ENCODE assay signal across 27 mouse cellular contexts in the genomic region with DNA sequence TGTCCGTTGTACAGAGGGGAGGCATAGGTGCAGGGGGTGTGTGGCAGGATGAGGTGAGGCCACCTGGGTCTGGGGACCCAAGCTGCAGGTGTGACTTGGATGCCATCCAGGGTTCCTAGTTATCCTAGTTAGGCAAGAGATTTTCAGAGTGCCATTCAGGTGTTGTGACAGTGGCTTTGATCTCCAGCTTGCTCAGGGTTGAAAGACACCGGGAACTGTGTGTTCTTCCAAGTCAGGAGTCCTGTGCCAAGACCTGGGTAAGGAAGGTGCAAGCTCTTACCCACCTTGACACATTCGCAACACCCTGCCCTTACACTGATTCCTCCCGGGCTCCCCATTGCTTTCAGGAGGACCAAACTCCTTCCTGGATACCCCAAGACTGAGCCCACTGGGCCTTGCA. TPM values are rescaled to one million over a fixed set of nuclear protein-coding genes. Genes with fewer than 3 reads are reported as not detected.
DNase-seq lines count a peak whose midpoint lies in the region; ATAC-seq lines count a peak whose summit lies in the region.
"Had no signal": no experiment of that assay in that cellular context is flagged by ENCODE, and none has a peak within 500 bp of the region (broad histone marks: within the 10 kb centered on the region; RNA-seq: fewer than 3 reads in every experiment).

No protein-coding gene starts in this region.

- 0 out of 2 replicates have a peak overlapping the region, but pooled peaks have one; percentile 1 for H3K27ac ChIP-seq in embryonic facial prominence, embryonic 12.5 days
- no peak overlapping the region for H3K27ac ChIP-seq in embryonic facial prominence, embryonic 10.5 days (replicated peaks)
- peak overlapping the region; percentile 66 for H3K27ac ChIP-seq in hindbrain, embryonic 12.5 days
- no peak overlapping the region for H3K27ac ChIP-seq in hindbrain, embryonic 11.5 days (ENCODE audit: low read depth, low read length)
- H3K27ac ChIP-seq in midbrain, embryonic 11.5 days (ENCODE audit: low read depth, low read length) = peak overlapping the region; percentile 36; the same call in 1 of the 2 replicates
- no peak overlapping the region for H3K27ac ChIP-seq in midbrain, embryonic 15.5 days
- peak overlapping the region; percentile 12; the same call in 1 of the 2 replicates for H3K27ac ChIP-seq in midbrain, embryonic 16.5 days (ENCODE audit: low read length)
- H3K27ac ChIP-seq in heart, embryonic 10.5 days = no peak overlapping the region
- H3K27ac ChIP-seq: embryonic facial prominence, embryonic 13.5 days; liver, embryonic 14.5 days; macrophage had no signal

- H3K27me3 ChIP-seq in embryonic facial prominence, embryonic 12.5 days = no peaks in the 10 kb centered on the region
- H3K27me3 ChIP-seq in embryonic facial prominence, embryonic 10.5 days (replicated peaks; ENCODE audit: low read depth, poor library complexity, severe bottlenecking) = no peaks in the 10 kb centered on the region
- H3K27me3 ChIP-seq in hindbrain, embryonic 12.5 days = no peaks in the 10 kb centered on the region
- H3K27me3 ChIP-seq in hindbrain, embryonic 11.5 days (ENCODE audit: control insufficient read depth, insufficient read depth, low read length) = no peaks in the 10 kb centered on the region
- no peaks in the 10 kb centered on the region for H3K27me3 ChIP-seq in midbrain, embryonic 11.5 days (ENCODE audit: control insufficient read depth, insufficient read depth, low read length)
- H3K27me3 ChIP-seq in midbrain, embryonic 15.5 days (replicated peaks) = no peaks in the 10 kb centered on the region
- H3K27me3 ChIP-seq in midbrain, embryonic 16.5 days (ENCODE audit: control insufficient read depth, insufficient read depth, low read depth, low read length) = no peaks in the 10 kb centered on the region
- H3K27me3 ChIP-seq in heart, embryonic 10.5 days (ENCODE audit: insufficient read depth, poor library complexity, severe bottlenecking) = no peaks in the 10 kb centered on the region
- H3K27me3 ChIP-seq: embryonic facial prominence, embryonic 13.5 days had no signal

- 91% methylated on average over 4 of the region's 4 CpGs for WGBS in embryonic facial prominence, embryonic 12.5 days
- WGBS in embryonic facial prominence, embryonic 10.5 days = 85% methylated on average over 4 of the region's 4 CpGs
- 92% methylated on average over 4 of the region's 4 CpGs for WGBS in hindbrain, embryonic 12.5 days
- 92% methylated on average over 4 of the region's 4 CpGs for WGBS in hindbrain, embryonic 11.5 days
- 91% methylated on average over 4 of the region's 4 CpGs for WGBS in midbrain, embryonic 11.5 days
- 76% methylated on average over 4 of the region's 4 CpGs for WGBS in midbrain, embryonic 15.5 days
- WGBS in midbrain, embryonic 16.5 days = 83% methylated on average over 4 of the region's 4 CpGs
- WGBS in heart, embryonic 10.5 days = 86% methylated on average over 4 of the region's 4 CpGs

- no peak overlapping the region for H3K9ac ChIP-seq in embryonic facial prominence, embryonic 12.5 days
- H3K9ac ChIP-seq in hindbrain, embryonic 12.5 days = 0 out of 2 replicates have a peak overlapping the region, but pooled peaks have one; percentile 8
- no peak overlapping the region for H3K9ac ChIP-seq in hindbrain, embryonic 11.5 days (ENCODE audit: low read depth, low read length)
- H3K9ac ChIP-seq in midbrain, embryonic 11.5 days (ENCODE audit: low read length) = 0 out of 2 replicates have a peak overlapping the region, but pooled peaks have one; percentile 30
- H3K9ac ChIP-seq in midbrain, embryonic 15.5 days = no peak overlapping the region
- no peak overlapping the region for H3K9ac ChIP-seq in midbrain, embryonic 16.5 days (ENCODE audit: low read depth, low read length)
- H3K9ac ChIP-seq: embryonic facial prominence, embryonic 13.5 days; heart, embryonic 12.5 days; liver, embryonic 14.5 days had no signal

- no peak overlapping the region for H3K4me3 ChIP-seq in embryonic facial prominence, embryonic 12.5 days
- H3K4me3 ChIP-seq in embryonic facial prominence, embryonic 10.5 days = no peak overlapping the region
- no peak overlapping the region for H3K4me3 ChIP-seq in hindbrain, embryonic 12.5 days
- H3K4me3 ChIP-seq in hindbrain, embryonic 11.5 days (ENCODE audit: low read depth, low read length) = no peak overlapping the region
- no peak overlapping the region for H3K4me3 ChIP-seq in midbrain, embryonic 11.5 days (ENCODE audit: low read depth, low read length)
- no peak overlapping the region for H3K4me3 ChIP-seq in midbrain, embryonic 15.5 days
- H3K4me3 ChIP-seq in midbrain, embryonic 16.5 days (ENCODE audit: low read depth, low read length) = no peak overlapping the region
- no peak overlapping the region for H3K4me3 ChIP-seq in heart, embryonic 10.5 days
- H3K4me3 ChIP-seq: embryonic facial prominence, embryonic 13.5 days; heart, embryonic 12.5 days had no signal

- 0 out of 2 replicates have a peak, but pooled peaks cover 10% of the 10 kb centered on the region for H3K4me1 ChIP-seq in embryonic facial prominence, embryonic 12.5 days
- H3K4me1 ChIP-seq in embryonic facial prominence, embryonic 10.5 days = peaks cover 70% of the 10 kb centered on the region
- H3K4me1 ChIP-seq in hindbrain, embryonic 12.5 days = peaks cover 71% of the 10 kb centered on the region
- H3K4me1 ChIP-seq in hindbrain, embryonic 11.5 days (replicated peaks; ENCODE audit: control insufficient read depth, insufficient read depth, low read length) = peaks cover 16% of the 10 kb centered on the region
- H3K4me1 ChIP-seq in midbrain, embryonic 11.5 days (ENCODE audit: control insufficient read depth, insufficient read depth, low read length) = peaks cover 57% of the 10 kb centered on the region
- peaks cover 54% of the 10 kb centered on the region for H3K4me1 ChIP-seq in midbrain, embryonic 15.5 days
- peaks cover 7% of the 10 kb centered on the region; the same call in 1 of the 2 replicates for H3K4me1 ChIP-seq in midbrain, embryonic 16.5 days (ENCODE audit: control insufficient read depth, insufficient read depth, low read length)
- H3K4me1 ChIP-seq in heart, embryonic 10.5 days = peaks cover 33% of the 10 kb centered on the region

- no peaks in the 10 kb centered on the region for H3K9me3 ChIP-seq in embryonic facial prominence, embryonic 12.5 days
- no peaks in the 10 kb centered on the region for H3K9me3 ChIP-seq in embryonic facial prominence, embryonic 10.5 days
- no peaks in the 10 kb centered on the region for H3K9me3 ChIP-seq in hindbrain, embryonic 12.5 days (replicated peaks)
- H3K9me3 ChIP-seq in hindbrain, embryonic 11.5 days (ENCODE audit: control insufficient read depth, low read length) = no peaks in the 10 kb centered on the region
- H3K9me3 ChIP-seq in midbrain, embryonic 11.5 days (ENCODE audit: control insufficient read depth, low read length) = no peaks in the 10 kb centered on the region
- no peaks in the 10 kb centered on the region for H3K9me3 ChIP-seq in midbrain, embryonic 15.5 days
- no peaks in the 10 kb centered on the region for H3K9me3 ChIP-seq in midbrain, embryonic 16.5 days (replicated peaks; ENCODE audit: control insufficient read depth, low read length, poor library complexity, severe bottlenecking)
- H3K9me3 ChIP-seq in heart, embryonic 10.5 days = no peaks in the 10 kb centered on the region
- H3K9me3 ChIP-seq: embryonic facial prominence, embryonic 13.5 days; heart, embryonic 12.5 days had no signal

- no peak for DNase-seq in embryonic facial prominence, embryonic 10.5 days (ENCODE audit: low spot score)
- DNase-seq in hindbrain, embryonic 11.5 days (ENCODE audit: low spot score) = no peak
- no peak for DNase-seq in midbrain, embryonic 11.5 days (ENCODE audit: low spot score, missing footprints)
- DNase-seq in heart, embryonic 10.5 days (ENCODE audit: low spot score) = no peak
- DNase-seq: adrenal gland, postnatal 10 days; cerebellum, adult 9-10 months; cerebellum, postnatal 36 days; gastrocnemius, postnatal 14 days; heart, adult 18-20 months; kidney, adult 18-20 months; kidney, postnatal 4 days; layer of hippocampus, postnatal 36 days; left cerebral cortex, postnatal 4 days; lung, adult 2 months; lung, postnatal 10 days; right cerebral cortex, adult 18-20 months; spleen, adult 18-20 months; thymus, postnatal 14 days had no signal

- no peak for ATAC-seq in embryonic facial prominence, embryonic 12.5 days (ENCODE audit: insufficient number of reproducible peaks, insufficient read depth, low FRiP score, low TSS enrichment)
- no peak for ATAC-seq in hindbrain, embryonic 12.5 days (ENCODE audit: low FRiP score)
- ATAC-seq in hindbrain, embryonic 11.5 days (ENCODE audit: low FRiP score) = no peak
- no peak for ATAC-seq in midbrain, embryonic 11.5 days (ENCODE audit: low FRiP score)
- ATAC-seq in midbrain, embryonic 15.5 days (replicated peaks) = no peak
- ATAC-seq in midbrain, embryonic 16.5 days = no peak

- peaks cover 67% of the 10 kb centered on the region for H3K36me3 ChIP-seq in embryonic facial prominence, embryonic 12.5 days
- H3K36me3 ChIP-seq in embryonic facial prominence, embryonic 10.5 days (replicated peaks) = peaks cover 98% of the 10 kb centered on the region
- H3K36me3 ChIP-seq in hindbrain, embryonic 12.5 days = peaks cover 58% of the 10 kb centered on the region
- 0 out of 2 replicates have a peak, but pooled peaks cover 4% of the 10 kb centered on the region for H3K36me3 ChIP-seq in hindbrain, embryonic 11.5 days (ENCODE audit: control insufficient read depth, insufficient read depth, low read length)
- H3K36me3 ChIP-seq in midbrain, embryonic 11.5 days (ENCODE audit: control insufficient read depth, insufficient read depth, low read length) = no peaks in the 10 kb centered on the region; the same call in none of the 2 replicates
- H3K36me3 ChIP-seq in midbrain, embryonic 15.5 days (replicated peaks) = no peaks in the 10 kb centered on the region
- no peaks in the 10 kb centered on the region for H3K36me3 ChIP-seq in midbrain, embryonic 16.5 days (ENCODE audit: control insufficient read depth, insufficient read depth, low read length)
- peaks cover 8% of the 10 kb centered on the region for H3K36me3 ChIP-seq in heart, embryonic 10.5 days
- H3K36me3 ChIP-seq: G1E had no signal

- no peak overlapping the region for H3K4me2 ChIP-seq in embryonic facial prominence, embryonic 12.5 days (replicated peaks)
- H3K4me2 ChIP-seq in hindbrain, embryonic 12.5 days (replicated peaks) = no peak overlapping the region
- H3K4me2 ChIP-seq in hindbrain, embryonic 11.5 days (replicated peaks; ENCODE audit: low read depth, low read length) = no peak overlapping the region
- H3K4me2 ChIP-seq in midbrain, embryonic 11.5 days = no peak overlapping the region
- no peak overlapping the region for H3K4me2 ChIP-seq in midbrain, embryonic 15.5 days
- no peak overlapping the region for H3K4me2 ChIP-seq in midbrain, embryonic 16.5 days (ENCODE audit: low read length)
- H3K4me2 ChIP-seq: embryonic facial prominence, embryonic 13.5 days; heart, embryonic 12.5 days had no signal

RNA-seq across cellular contexts. Expression of a gene that starts 27.2 kb away (rescaled TPM):
- polyA plus RNA-seq in embryonic facial prominence, embryonic 12.5 days (2016; fragmentation: Nextera tagmentation; extraction: Ambion mirVana) = 57.8 and 58.3 TPM in 2 replicates
- 44.3 and 49.5 TPM in 2 replicates for polyA plus RNA-seq in embryonic facial prominence, embryonic 10.5 days (2016; fragmentation: Nextera tagmentation; extraction: Ambion mirVana)
- 61.0 and 62.7 TPM in 2 replicates for polyA plus RNA-seq in hindbrain, embryonic 12.5 days (2016; fragmentation: Nextera tagmentation; extraction: Ambion mirVana)
- polyA plus RNA-seq in hindbrain, embryonic 11.5 days (2014; fragmentation: Nextera tagmentation; extraction: Ambion mirVana) = 41.9 and 42.5 TPM in 2 replicates
- polyA plus RNA-seq in midbrain, embryonic 11.5 days (2014; fragmentation: Nextera tagmentation; extraction: Ambion mirVana) = 42.0 and 46.2 TPM in 2 replicates
- polyA plus RNA-seq in midbrain, embryonic 15.5 days (2015; fragmentation: Nextera tagmentation; extraction: Ambion mirVana) = 60.1 and 64.8 TPM in 2 replicates
- polyA plus RNA-seq in midbrain, embryonic 16.5 days (2015; fragmentation: Nextera tagmentation; extraction: Ambion mirVana) = 41.6 and 50.3 TPM in 2 replicates
- polyA plus RNA-seq in heart, embryonic 10.5 days (2016; fragmentation: Nextera tagmentation; extraction: Ambion mirVana) = 6.4 and 7.7 TPM in 2 replicates
- polyA plus RNA-seq: G1E, macrophage had no signal

Comparison
In these comparisons a context has a peak if more than half of its experiments do, and no peak if none do; other contexts are left out.
1. H3K27ac ChIP-seq: peak in embryonic facial prominence, embryonic 12.5 days (single experiment), hindbrain, embryonic 12.5 days (single experiment), midbrain, embryonic 11.5 days (single experiment) and midbrain, embryonic 16.5 days (single experiment); none in embryonic facial prominence, embryonic 10.5 days (single experiment), hindbrain, embryonic 11.5 days (single experiment), midbrain, embryonic 15.5 days (single experiment) and heart, embryonic 10.5 days (single experiment).
2. H3K9ac ChIP-seq: peak in hindbrain, embryonic 12.5 days (single experiment) and midbrain, embryonic 11.5 days (single experiment); none in embryonic facial prominence, embryonic 12.5 days (single experiment), hindbrain, embryonic 11.5 days (single experiment), midbrain, embryonic 15.5 days (single experiment) and midbrain, embryonic 16.5 days (single experiment).